ENCODE assay signal across 10 mouse cellular contexts in genomic region chr1:155862967-155863366, GRCm38 (mm10). TPM values are rescaled to one million over a fixed set of nuclear protein-coding genes. Genes with fewer than 3 reads are reported as not detected.
DNase-seq lines count a peak whose midpoint lies in the region; TF ChIP-seq lines count a peak whose summit lies in the region.
"Had no signal": no experiment of that assay in that cellular context is flagged by ENCODE, and none has a peak within 500 bp of the region (broad histone marks: within the 10 kb centered on the region; RNA-seq: fewer than 3 reads in every experiment).

No protein-coding gene starts in this region.

- peak; percentile 14 for DNase-seq in adrenal gland, postnatal 14 days
- DNase-seq in adrenal gland, postnatal 10 days = no peak
- peak; percentile 12 for DNase-seq in layer of hippocampus, adult 11-12 months (ENCODE audit: low spot score)
- no peak for DNase-seq in layer of hippocampus, adult 9-10 months (ENCODE audit: low spot score)
- peak; percentile 86 for DNase-seq in MEL (ENCODE audit: low read depth, low spot score)
- DNase-seq in lung, postnatal 14 days = peak; percentile 15
- DNase-seq in left cerebral cortex, adult 18-20 months (ENCODE audit: low spot score in 2 of 2) = no peak
- no peak for DNase-seq in adrenal gland, adult 8-10 months

- TF ChIP-seq RAD21 in MEL (IDR thresholded peaks at IDR 0.05; ENCODE audit: low read depth, low read length) = peak; percentile 54

- H3K36me3 ChIP-seq in MEL (ENCODE audit: control insufficient read depth in 1 of 2, insufficient read depth in 2 of 2, low read length in 2 of 2) = peaks cover 4 to 13% of the 10 kb centered on the region in 2 experiments

- no peaks in the 10 kb centered on the region for H3K9me3 ChIP-seq in MEL (replicated peaks; ENCODE audit: insufficient read depth, low read length)
- H3K9me3 ChIP-seq: limb, embryonic 13.5 days had no signal

- no peaks in the 10 kb centered on the region for H3K27me3 ChIP-seq in MEL (ENCODE audit: control insufficient read depth in 1 of 2, insufficient read depth in 2 of 2, low read length in 2 of 2)
- H3K27me3 ChIP-seq: limb, embryonic 13.5 days had no signal

- peak; percentile 31 to 71; a peak in 2 of 4 replicates for TF ChIP-seq EP300 in MEL (IDR thresholded peaks at IDR 0.05; ENCODE audit: low read depth in 1 of 2, low read length in 2 of 2)

- peaks cover 3 to 6% of the 10 kb centered on the region in 2 experiments; a peak in 3 of 4 replicates for H3K4me1 ChIP-seq in MEL (ENCODE audit: control insufficient read depth in 1 of 2, insufficient read depth in 2 of 2, low read length in 2 of 2)
- H3K4me1 ChIP-seq: limb, embryonic 13.5 days had no signal

- no peaks in the 10 kb centered on the region for H3K79me2 ChIP-seq in MEL (ENCODE audit: control insufficient read depth, insufficient read depth, low read length, poor library complexity)

- no peak for TF ChIP-seq POLR2A in MEL (IDR thresholded peaks at IDR 0.05; ENCODE audit: control insufficient read depth in 1 of 2, insufficient read depth in 1 of 2, low read depth in 1 of 2, low read length in 2 of 2, poor library complexity in 1 of 2)

- TF ChIP-seq CTCF in MEL (IDR thresholded peaks at IDR 0.05 in 2 of 3, conservative IDR thresholded peaks at IDR 0.05 in 1 of 3; ENCODE audit: control insufficient read depth in 1 of 3, insufficient read depth in 1 of 3, low read depth in 2 of 3, low read length in 3 of 3, poor library complexity in 1 of 3, severe bottlenecking in 1 of 3) = peak; percentile 17 to 54 (median 44); a peak in 5 of 6 replicates

- H3K4me3 ChIP-seq in MEL (ENCODE audit: control insufficient read depth in 1 of 2, insufficient read depth in 1 of 2, low read depth in 2 of 2, low read length in 2 of 2) = no peak overlapping the region
- H3K4me3 ChIP-seq: limb, embryonic 13.5 days had no signal

- no peak overlapping the region for H3K9ac ChIP-seq in MEL (ENCODE audit: control insufficient read depth, low read depth, low read length, poor library complexity, severe bottlenecking)
- H3K9ac ChIP-seq: hindbrain, embryonic 14.5 days; limb, embryonic 13.5 days had no signal

- H3K27ac ChIP-seq in MEL (ENCODE audit: control insufficient read depth, low read depth, low read length) = peak overlapping the region; percentile 10; the same call in 1 of the 2 replicates
- H3K27ac ChIP-seq: hindbrain, embryonic 14.5 days; limb, embryonic 13.5 days had no signal

TF ChIP-seq in MEL, 35 proteins besides CTCF, POLR2A, EP300 and RAD21:
- TF ChIP-seq UBTF (IDR thresholded peaks at IDR 0.05; ENCODE audit: borderline replicate concordance, insufficient read depth, low read depth, low read length) (no peak), POLR2AphosphoS2 (IDR thresholded peaks at IDR 0.05; ENCODE audit: low read length) (no peak), NRF1 (IDR thresholded peaks at IDR 0.05; ENCODE audit: insufficient read depth, low read depth, low read length, poor library complexity, severe bottlenecking) (no peak), ELF1 (IDR thresholded peaks at IDR 0.05; ENCODE audit: low read depth, low read length) (no peak), TAL1 (IDR thresholded peaks at IDR 0.05; ENCODE audit: low read length) (no peak), TBP (IDR thresholded peaks at IDR 0.05; ENCODE audit: low read depth, low read length) (0 out of 2 replicates have a peak, but pooled peaks have one; percentile 37), BHLHE40 (IDR thresholded peaks at IDR 0.05; ENCODE audit: borderline replicate concordance, low read depth, low read length) (no peak), MAZ (IDR thresholded peaks at IDR 0.05; ENCODE audit: low read depth, low read length) (no peak), MXI1 (IDR thresholded peaks at IDR 0.05; ENCODE audit: low read depth, low read length) (0 out of 2 replicates have a peak, but pooled peaks have one; percentile 26), POLR2AphosphoS5 (IDR thresholded peaks at IDR 0.05; ENCODE audit: borderline replicate concordance, low read depth, low read length) (no peak), USF1 (IDR thresholded peaks at IDR 0.05; ENCODE audit: low read depth, low read length) (no peak), ZC3H11A (IDR thresholded peaks at IDR 0.05; ENCODE audit: low read depth, low read length) (peak; percentile 38; the same call in 1 of the 2 replicates), RCOR1 (IDR thresholded peaks at IDR 0.05; ENCODE audit: low read depth, low read length) (peak; percentile 81), NELFE (IDR thresholded peaks at IDR 0.05; ENCODE audit: low read depth, low read length) (no peak), JUND (IDR thresholded peaks at IDR 0.05; ENCODE audit: low read depth, low read length) (no peak), MYC (IDR thresholded peaks at IDR 0.05; ENCODE audit: low read depth, low read length) (peak; percentile 81), SIN3A (IDR thresholded peaks at IDR 0.05; ENCODE audit: low read length) (no peak), ZKSCAN1 (IDR thresholded peaks at IDR 0.05; ENCODE audit: low read depth, low read length) (no peak), TCF12 (IDR thresholded peaks at IDR 0.05; ENCODE audit: low read depth, low read length) (0 out of 2 replicates have a peak, but pooled peaks have one; percentile 40), SMC3 (IDR thresholded peaks at IDR 0.05; ENCODE audit: low read depth, low read length) (peak; percentile 64), MEF2A (IDR thresholded peaks at IDR 0.05; ENCODE audit: extremely low read depth, insufficient replicate concordance, low read depth, low read length, poor library complexity, severe bottlenecking) (no peak), GATA1 (IDR thresholded peaks at IDR 0.05; ENCODE audit: low read depth, low read length) (peak; percentile 29; the same call in 1 of the 2 replicates), ETS1 (IDR thresholded peaks at IDR 0.05; ENCODE audit: low read depth, low read length) (peak; percentile 37; the same call in 1 of the 2 replicates), USF2 (IDR thresholded peaks at IDR 0.05; ENCODE audit: borderline replicate concordance in 1 of 2, insufficient read depth in 1 of 2, low read depth in 1 of 2, low read length in 2 of 2) (no peak), ZMIZ1 (IDR thresholded peaks at IDR 0.05; ENCODE audit: low read depth, low read length) (no peak), CHD1 (IDR thresholded peaks at IDR 0.05; ENCODE audit: low read depth, low read length) (no peak), ZNF384 (IDR thresholded peaks at IDR 0.05; ENCODE audit: low read depth, low read length) (no peak), MAX (IDR thresholded peaks at IDR 0.05; ENCODE audit: low read length) (peak; percentile 28; the same call in 1 of the 2 replicates), KAT2A (conservative IDR thresholded peaks at IDR 0.05; ENCODE audit: low read depth, low read length) (no peak), GABPA (IDR thresholded peaks at IDR 0.05; ENCODE audit: low read depth, low read length) (no peak), MYB (IDR thresholded peaks at IDR 0.05; ENCODE audit: low read depth, low read length) (no peak), HCFC1 (IDR thresholded peaks at IDR 0.05; ENCODE audit: low read depth, low read length) (no peak), E2F4 (IDR thresholded peaks at IDR 0.05; ENCODE audit: borderline replicate concordance, low read depth, low read length) (no peak), CHD2 (IDR thresholded peaks at IDR 0.05; ENCODE audit: low read length) (no peak), MAFK (IDR thresholded peaks at IDR 0.05; ENCODE audit: borderline replicate concordance, low read depth, low read length) (no peak)

RNA-seq across cellular contexts. Expression of gene Qsox1, which starts 50.3 kb away (rescaled TPM):
- 64.3 and 73.7 TPM in 2 replicates for total RNA-seq in adrenal gland, postnatal 14 days (2021)
- 10 to 100 TPM; 54.5 to 79.0 TPM for total RNA-seq in adrenal gland, postnatal 10 days (2021)
- total RNA-seq in MEL (2012; rRNA removed) = 8.4 TPM in 2 replicates
- polyA plus RNA-seq in MEL (2012; ENCODE audit: insufficient read depth in 1 of 2, insufficient read length in 2 of 2, low read depth in 1 of 2, low replicate concordance in 2 of 2, missing spikeins in 1 of 2) = 10 to 100 TPM in 1 of 2 experiments, not detected in 1; 17.1 TPM
- total RNA-seq in left cerebral cortex, adult 18-20 months (2021) = 10 to 100 TPM; 28.0 to 30.3 TPM
- total RNA-seq in adrenal gland, adult 8-10 months (2022) = 10 to 100 TPM; 55.9 to 95.0 (median 70.2) TPM

Comparison
In these comparisons a context has a peak if more than half of its experiments do, and no peak if none do; other contexts are left out.
1. DNase-seq: peak in adrenal gland, postnatal 14 days (single experiment), layer of hippocampus, adult 11-12 months (single experiment), MEL (single experiment) and lung, postnatal 14 days (single experiment); none in adrenal gland, postnatal 10 days (single experiment), layer of hippocampus, adult 9-10 months (single experiment), left cerebral cortex, adult 18-20 months (0 of 2) and adrenal gland, adult 8-10 months (single experiment).